Mouse (Mus musculus): ENCODE measurements around the gene Tanc1. TPM values are rescaled to one million over a fixed set of nuclear protein-coding genes. Genes with fewer than 3 reads are reported as not detected.
"Not testable (repeated sequence)": the region's sequence is repeated elsewhere in the genome, so short reads cannot be mapped to it uniquely, and the experiment has no call there.

Gene Tanc1
- total RNA-seq, 1 experiment from 2014 or later, result 5.9 TPM

DNA sequence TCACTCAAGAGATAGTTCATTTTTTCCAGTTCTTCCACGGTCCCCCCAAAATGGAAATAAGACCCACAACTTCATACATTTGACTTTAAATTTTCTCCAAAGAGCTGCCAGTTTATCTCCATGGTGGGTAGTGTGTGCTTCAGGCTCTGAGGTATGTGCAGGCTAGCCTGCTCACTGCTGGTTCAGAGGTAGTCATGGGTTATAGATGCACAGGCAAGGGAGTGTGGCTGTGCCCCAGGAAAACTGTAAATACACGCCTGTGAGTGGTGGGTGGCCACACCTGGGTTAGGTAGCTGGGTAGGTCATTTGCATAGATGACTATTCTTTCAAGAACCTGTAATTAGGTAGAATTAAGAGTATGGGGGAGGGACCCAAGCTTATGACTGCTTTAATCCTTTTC is 227.9 kb downstream of the Tanc1 start:
- ATAC-seq (ENCODE audit: extremely low read depth, insufficient number of reproducible peaks, low FRiP score, poor library complexity, severe bottlenecking), result no peak

DNA sequence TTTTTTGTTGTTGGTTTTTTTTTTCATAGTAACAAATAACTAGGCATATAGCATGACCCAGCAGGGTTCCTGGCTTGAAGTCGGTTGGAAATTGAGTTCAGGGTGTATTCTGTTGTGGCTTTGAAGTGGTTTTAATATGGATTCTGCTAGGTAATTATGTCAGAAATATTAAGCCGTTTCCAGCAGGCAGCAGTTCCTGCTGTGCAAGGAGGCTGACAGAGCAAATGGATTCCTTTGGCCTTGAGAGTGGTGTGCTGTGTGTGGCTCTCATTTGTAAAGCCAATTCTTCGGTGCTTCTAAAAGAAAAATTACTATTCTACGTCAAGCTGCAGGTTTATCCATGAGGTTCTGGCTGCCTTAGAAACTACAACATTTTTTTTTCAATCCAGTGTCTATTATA is 228.3 kb downstream of the Tanc1 start:
- ATAC-seq (ENCODE audit: extremely low read depth, insufficient number of reproducible peaks, low FRiP score, poor library complexity, severe bottlenecking), result no peak

DNA sequence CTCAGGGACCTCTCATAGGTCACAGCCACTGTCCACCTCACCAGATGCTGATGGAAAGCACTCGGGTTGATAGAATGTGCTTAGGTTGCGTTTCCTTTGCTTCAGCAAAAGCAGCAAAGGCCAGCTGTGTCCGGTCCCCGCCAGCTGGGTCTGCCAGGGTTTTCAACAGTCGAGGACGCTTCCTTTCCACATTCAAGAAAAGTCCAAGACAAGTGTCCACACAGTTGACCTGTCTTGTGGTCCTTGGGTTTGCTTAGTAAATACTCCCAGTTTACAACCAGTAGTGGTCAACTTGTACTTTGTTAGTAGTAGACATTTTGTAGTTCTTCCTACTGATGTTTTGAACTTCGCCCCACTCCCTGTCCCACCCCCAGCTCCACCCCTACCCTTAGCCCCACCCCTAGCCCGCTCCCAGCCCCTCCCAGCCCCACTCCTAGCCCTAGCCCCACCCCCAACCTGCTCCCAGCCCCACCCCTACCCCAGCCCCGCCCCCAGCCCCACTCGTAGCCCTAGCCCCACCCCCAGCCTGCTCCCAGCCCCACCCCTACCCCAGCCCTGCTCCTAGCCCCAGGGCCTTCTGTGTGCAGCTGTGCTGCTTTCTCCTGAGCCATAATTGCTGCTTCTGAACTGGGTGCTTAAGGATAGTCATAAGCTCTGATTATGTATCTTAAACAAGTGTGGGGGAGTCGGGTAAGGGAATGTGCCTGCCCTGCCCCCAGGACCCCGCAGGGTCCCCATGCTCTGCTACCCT is 229.5 kb downstream of the Tanc1 start:
- ATAC-seq (ENCODE audit: extremely low read depth, insufficient number of reproducible peaks, low FRiP score, poor library complexity, severe bottlenecking), result no peak

DNA sequence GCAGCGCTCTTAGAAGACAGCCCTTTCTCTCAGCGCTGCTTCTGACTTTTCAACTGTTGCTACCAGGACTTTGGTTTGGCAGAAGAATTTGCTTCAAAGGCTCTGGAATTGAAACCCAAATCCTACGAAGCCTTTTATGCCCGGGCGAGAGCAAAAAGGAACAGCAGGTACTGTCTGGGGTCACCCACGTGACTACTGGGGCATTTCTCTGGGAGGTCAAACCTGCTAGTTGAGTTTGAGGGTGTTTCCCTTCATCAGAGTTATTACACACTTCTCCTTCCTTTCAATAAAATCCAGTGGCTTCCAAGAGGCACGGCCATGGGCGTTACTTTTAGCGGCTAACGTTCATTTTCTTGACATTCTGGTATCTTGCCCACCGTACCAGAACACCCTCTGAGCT is 230.1 kb downstream of the Tanc1 start:
- ATAC-seq (ENCODE audit: extremely low read depth, insufficient number of reproducible peaks, low FRiP score, poor library complexity, severe bottlenecking), result no peak

DNA sequence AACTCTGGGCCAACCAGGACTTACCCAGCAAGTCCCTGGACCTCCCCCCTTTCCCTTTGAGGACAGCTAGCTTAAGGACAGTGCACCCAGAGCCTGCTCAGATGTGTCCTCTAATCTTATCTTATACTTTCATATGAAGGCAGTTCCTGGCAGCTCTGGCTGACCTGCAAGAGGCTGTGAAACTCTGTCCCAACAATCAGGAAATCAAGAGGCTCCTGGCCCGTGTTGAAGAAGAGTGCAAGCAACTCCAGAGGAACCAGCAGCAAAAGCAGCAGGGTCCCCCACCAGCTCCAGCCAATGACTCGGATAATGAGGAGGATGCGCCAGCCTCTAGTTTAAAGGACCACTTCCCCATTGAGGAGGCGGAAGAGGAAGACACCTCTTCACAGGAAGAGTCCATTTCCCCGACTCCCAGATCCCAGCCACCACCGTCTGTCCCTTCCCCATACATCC is 230.7 kb downstream of the Tanc1 start:
- ATAC-seq (ENCODE audit: extremely low read depth, insufficient number of reproducible peaks, low FRiP score, poor library complexity, severe bottlenecking), result no peak

DNA sequence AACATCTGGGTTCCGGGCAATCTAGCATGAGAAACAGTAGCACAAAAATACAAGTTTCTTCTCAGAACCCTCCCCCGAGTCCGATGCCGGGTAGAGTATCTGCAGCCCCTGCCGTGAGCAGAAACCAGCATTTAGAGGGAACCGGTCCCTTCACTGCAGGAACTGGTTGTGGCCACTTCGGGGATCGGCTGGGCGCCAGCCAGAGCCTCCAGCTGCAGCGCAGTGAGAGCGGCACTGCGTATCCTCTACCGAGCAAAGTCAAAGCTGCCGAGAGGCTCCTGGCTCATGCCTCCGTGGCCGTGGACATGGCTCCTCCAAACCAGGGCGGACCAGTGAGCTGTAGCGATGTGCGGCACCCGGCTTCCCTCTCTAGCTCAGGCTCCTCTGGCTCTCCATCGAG is 231.3 kb downstream of the Tanc1 start:
- no peak for ATAC-seq (ENCODE audit: extremely low read depth, insufficient number of reproducible peaks, low FRiP score, poor library complexity, severe bottlenecking)

DNA sequence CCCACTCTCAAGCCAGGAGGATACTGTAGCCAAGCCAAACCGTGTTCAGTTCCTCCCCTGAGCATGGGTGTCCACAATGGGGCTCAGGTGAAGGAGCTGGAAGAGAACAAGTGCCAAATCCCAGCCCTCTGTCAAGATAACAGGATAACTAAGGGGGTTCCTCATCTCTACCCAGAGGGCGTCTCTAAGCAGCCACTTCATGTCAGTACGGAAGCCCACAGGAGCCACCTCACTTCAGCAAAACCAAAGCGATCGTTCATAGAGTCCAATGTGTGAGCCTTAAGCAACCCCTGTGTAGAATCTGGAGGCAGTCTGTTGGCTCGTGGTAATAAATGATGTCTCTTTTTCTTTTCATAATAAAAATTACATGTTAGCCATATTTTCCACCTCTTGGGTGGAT is 232.0 kb downstream of the Tanc1 start:
- ATAC-seq (ENCODE audit: extremely low read depth, insufficient number of reproducible peaks, low FRiP score, poor library complexity, severe bottlenecking), result no peak

DNA sequence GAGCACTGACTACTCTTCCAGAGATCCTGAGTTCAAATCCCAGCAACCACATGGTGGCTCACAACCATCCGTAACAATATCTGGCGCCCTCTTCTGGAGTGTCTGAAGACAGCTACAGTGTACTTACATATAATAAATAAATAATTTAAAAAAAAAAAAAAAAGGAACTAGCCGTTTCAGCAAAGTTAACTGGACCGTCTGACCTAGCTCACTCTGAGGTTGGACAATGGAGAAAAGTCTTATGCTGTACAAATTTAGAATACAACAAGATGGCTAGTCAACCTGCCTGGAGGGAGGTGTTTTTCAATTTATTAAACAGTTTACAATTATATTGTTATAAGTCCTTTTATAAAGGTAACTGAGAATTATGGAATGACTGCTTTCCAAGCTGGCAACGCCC is 240.0 kb downstream of the Tanc1 start:
- not testable (repeated sequence) for ATAC-seq (ENCODE audit: extremely low read depth, insufficient number of reproducible peaks, low FRiP score, poor library complexity, severe bottlenecking)

DNA sequence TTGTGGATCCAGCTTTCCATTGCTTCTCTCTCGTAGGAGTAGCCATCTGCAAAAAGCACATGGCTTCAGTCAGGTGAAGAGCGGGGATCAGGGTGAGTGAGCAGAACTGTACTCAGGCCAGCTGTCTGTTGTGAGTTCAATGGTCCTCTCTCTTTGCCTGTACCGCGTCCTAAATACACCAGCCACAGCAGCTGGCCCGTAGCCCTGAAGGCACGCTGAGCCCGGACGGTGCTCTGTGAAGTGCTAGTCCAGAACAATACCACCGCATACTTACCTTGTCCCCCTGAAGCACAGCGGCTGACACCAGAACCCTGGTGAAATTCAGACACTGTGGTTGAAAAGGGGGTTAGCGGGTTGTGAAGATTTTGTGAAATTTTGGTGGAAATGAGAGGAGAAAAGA is 241.1 kb downstream of the Tanc1 start:
- ATAC-seq (ENCODE audit: extremely low read depth, insufficient number of reproducible peaks, low FRiP score, poor library complexity, severe bottlenecking), result no peak

DNA sequence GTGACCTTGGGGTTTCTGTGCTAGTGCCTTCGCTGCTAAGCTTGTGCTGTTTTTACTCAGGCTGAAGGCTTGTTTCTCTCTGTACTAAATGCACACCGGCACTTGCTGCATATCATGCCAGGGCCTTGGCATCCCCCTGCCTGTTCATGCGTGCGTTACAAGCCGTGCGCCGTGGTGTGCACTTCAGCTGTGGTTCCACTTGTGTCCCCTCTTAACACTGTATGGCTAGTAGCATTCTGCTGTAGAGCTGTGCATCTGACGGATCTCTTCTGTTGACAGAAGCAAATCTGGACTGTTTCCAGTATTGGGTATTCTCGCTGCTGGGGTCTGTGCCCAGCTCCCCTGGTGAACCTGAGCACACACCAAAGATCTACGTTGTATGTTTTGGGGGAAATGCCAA is 241.7 kb downstream of the Tanc1 start:
- no peak for ATAC-seq (ENCODE audit: extremely low read depth, insufficient number of reproducible peaks, low FRiP score, poor library complexity, severe bottlenecking)

DNA sequence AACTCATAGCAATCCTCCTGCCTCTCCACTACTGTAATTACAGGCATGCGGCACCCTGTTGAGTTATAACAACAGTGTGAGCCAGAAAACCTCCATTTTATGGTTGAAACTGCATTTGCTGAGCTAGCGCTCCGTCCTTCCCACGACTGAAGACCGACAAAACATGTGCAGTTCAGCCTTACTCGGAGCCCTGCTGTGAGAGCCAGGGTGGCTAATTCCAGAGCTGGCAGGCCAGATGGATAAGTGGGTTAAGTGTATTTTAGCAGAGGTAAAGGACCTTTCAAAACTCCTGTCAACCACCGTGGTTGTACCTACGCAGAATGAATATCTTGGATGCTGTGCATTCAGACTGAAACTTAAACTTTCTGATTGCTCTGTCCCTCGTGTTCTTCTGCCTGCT is 242.5 kb downstream of the Tanc1 start:
- ATAC-seq (ENCODE audit: extremely low read depth, insufficient number of reproducible peaks, low FRiP score, poor library complexity, severe bottlenecking), result no peak

DNA sequence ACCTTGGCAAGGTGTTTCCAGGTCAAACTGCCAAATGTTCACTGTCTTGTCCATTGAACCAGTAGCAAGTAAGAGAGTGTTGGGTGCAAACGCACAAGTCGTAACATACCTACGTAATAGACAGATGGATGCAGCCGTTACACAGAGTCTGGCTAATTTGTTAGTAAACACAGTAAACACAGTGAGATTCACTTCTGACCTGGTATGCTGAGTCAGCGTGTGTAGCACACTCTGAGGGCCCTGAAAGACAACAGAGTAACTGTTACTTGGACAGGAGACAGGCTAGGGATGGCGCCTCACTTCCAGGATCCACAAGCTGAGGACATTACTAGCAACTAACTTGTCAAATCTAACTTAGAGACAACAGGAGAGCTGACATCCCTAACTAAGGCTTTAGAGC is 250.8 kb downstream of the Tanc1 start:
- ATAC-seq (ENCODE audit: extremely low read depth, insufficient number of reproducible peaks, low FRiP score, poor library complexity, severe bottlenecking), result no peak

DNA sequence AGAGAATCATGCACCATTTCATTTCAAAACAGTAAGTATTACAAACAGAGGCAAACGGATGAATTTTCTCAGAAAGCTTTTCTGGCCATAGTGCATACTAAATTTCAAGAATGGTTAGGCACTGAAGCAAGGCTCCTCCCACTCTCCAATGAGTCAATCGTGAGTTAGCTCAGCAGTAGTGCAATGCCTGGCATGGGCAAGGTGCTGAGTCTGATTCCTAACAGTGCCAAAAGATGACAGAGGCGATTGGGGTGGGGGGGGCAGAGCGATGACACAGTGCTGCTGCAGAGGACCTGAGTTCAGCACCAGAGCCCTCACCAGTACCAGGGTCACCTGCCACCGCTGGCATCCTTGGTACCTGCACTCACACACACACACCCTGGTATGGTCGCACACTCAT is 258.7 kb downstream of the Tanc1 start:
- ATAC-seq (ENCODE audit: extremely low read depth, insufficient number of reproducible peaks, low FRiP score, poor library complexity, severe bottlenecking), result no peak

DNA sequence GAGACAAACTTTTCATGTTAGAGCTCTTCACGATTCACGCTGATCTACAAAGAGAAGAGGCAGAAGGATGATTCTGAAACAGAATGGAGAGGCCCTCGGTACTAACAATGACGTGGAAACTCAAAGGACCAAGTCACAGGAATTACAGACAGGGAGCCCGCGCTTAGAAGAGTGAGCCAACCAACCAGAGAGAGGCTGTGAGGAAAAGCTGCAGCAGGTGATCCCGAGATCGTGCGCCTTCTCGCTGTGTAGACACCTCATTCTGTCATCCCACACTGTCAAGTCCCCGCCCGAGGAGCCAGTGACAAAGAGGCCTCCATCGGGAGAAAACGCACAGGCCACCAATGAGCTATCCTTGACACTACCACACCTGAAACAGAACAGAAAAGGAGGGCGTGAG is 264.6 kb downstream of the Tanc1 start:
- ATAC-seq (ENCODE audit: extremely low read depth, insufficient number of reproducible peaks, low FRiP score, poor library complexity, severe bottlenecking), result no peak

DNA sequence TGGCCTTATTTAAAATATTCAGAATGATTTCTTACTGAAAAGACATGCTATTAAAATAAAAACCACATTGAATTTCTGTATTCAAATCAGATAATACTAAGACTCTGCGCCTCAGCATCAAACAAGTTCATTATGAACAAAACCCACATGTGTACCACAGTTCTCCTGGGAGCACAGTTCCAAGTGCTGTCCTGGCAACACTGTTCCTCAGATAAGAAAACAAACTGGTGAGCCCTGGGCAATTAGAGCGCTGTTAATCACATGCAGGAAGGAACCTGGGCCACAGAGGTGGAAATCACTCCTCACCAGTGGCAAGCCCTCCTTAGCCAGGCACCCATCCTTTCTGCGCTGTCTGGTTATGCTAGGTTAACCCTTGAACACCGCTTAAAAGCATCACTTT is 265.5 kb downstream of the Tanc1 start:
- ATAC-seq (ENCODE audit: extremely low read depth, insufficient number of reproducible peaks, low FRiP score, poor library complexity, severe bottlenecking), result no peak

DNA sequence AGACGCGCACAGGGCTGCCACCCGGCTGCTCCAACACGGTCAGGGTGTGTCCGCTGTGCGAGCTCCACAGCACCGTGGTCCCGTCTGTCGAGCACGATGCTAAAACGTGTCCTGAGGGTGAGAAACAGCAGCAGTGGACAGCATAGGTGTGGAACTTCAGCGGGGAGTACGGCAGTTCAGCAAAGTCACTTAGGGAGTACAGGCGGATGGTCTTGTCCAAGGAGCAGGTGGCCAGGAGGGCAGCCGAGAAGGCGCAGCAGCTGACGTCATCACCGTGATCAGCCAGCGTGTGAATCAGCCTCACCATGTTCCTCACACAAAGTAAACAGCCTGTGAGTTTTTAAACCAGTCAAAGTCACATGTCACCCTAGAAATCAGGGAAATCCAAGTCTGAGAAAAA is 266.4 kb downstream of the Tanc1 start:
- ATAC-seq (ENCODE audit: extremely low read depth, insufficient number of reproducible peaks, low FRiP score, poor library complexity, severe bottlenecking), result no peak

DNA sequence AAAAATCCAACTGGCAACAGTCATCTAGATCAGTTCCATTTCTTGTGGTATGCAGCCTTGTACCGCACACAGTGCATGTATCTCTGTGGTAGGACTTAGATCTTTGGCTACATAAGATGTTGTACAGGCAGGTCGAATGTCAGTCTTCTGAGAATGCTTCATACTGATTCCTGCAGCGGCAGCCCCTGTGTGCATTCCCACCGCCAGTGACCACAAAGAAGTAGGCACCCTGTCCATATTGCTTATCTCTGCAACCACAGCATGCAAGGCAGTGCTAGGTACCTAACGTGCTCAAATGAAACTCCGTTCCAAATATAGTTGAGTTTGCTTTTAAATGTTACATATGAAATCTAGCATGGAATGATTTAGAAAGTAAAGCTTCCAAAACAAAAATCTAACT is 269.6 kb downstream of the Tanc1 start:
- no peak for ATAC-seq (ENCODE audit: extremely low read depth, insufficient number of reproducible peaks, low FRiP score, poor library complexity, severe bottlenecking)

DNA sequence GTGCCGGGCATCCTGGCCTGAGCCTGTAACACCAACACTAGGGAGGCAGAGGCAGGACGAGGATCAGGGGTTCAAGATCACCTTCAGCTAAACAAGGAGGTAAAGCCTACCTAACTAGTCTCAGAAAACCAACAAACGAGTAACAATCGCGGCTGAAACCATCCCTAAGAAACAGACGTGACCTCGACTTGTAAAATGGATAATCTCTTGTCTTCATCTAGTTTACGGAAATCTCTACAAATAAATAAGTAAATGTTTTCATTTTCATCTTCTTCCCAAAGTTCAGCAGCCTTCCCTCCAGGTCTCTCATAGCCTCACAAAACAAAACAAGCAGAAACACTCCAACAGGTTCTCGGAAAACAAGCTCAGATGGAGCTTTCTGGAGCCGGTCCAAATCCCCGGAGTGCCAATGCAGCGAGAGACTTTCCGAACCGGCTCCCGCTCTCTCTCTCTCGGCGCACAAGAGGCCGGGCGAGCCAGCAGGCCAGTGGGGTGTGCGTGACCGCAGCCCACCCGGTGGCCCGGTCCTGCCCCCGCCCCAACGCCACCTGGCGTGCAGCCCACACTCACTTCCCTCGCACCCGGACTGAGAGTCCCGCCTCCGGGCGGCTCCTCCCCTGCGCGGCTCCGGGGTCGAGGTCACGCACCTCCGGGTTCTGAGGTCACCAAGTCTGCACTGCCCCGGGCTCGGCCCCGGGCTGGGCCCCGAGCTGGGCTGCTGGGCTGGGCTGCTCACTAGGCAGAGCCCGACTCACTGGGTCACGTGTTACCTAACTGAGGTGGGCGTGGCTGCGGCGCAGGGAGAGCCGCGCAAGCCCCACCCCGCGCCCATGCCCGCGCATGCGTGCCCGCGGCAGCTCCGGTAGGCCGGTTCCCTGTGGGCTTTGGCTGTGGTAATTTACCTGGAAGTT is 270.2 kb downstream of the Tanc1 start, which contains the start of gene Wdsub1:
Gene Wdsub1, minus strand, starts transcription at position 761 of the 911 bp plus-strand sequence.
- ATAC-seq (ENCODE audit: extremely low read depth, insufficient number of reproducible peaks, low FRiP score, poor library complexity, severe bottlenecking), result peak; percentile 90

DNA sequence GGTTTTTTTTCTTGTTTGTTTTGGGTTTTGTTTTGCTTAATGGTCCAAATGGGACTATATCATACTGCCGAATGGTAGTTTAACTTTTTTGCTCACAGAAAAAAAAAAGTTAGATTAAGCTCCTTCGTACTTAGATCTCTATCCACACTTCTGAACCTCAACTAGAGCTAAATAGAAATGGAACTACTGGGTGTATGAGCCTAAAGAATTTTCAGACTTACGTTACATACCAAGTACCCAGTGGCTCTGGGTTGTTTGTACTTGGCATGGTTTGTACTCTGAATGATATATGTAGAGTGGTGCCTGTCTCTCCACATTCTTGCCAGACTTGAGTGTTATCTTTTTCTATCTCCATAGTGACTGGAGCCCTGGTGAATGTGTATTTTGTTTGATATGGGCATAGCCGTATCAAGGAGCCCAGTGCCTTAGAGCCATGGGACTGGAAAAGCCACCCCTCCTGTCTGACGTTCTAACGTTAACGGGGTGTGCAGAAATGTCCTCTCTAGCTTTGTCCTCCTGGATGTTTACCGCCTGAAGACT is 271.0 kb downstream of the Tanc1 start:
- no peak for ATAC-seq (ENCODE audit: extremely low read depth, insufficient number of reproducible peaks, low FRiP score, poor library complexity, severe bottlenecking)

DNA sequence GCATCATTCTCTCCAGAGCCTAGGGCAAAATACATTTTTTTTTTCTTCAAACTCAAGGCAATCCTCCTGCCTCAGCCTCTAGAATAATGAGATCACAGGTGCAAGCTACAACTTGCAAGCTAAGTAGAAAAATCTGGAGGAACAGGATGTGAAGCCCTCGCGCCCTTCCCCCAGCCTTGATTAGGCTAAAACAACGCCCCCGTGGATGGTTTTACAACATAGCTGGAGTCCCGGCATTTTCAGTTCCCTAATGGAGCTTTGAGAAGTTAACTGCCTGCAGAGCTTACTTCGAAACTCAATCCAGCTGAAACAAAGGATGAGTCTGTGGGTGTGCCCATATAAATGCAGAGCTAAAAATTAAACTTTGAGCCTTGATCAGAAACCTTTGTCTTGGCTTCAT is 277.9 kb downstream of the Tanc1 start:
- ATAC-seq (ENCODE audit: extremely low read depth, insufficient number of reproducible peaks, low FRiP score, poor library complexity, severe bottlenecking), result no peak

All from neutrophil, adult 5-6 weeks (primary cell).